Mouse (Mus musculus) MN1 (cell line): Measurements from ENCODE around the gene Slc44a1.

Experiments
- DNase-seq: peaks from one replicate; pipeline ENCODE4 v3.0.0-alpha.2; 2016; ENCODE audit warnings: low spot score

The Slc44a1 gene

DNA sequence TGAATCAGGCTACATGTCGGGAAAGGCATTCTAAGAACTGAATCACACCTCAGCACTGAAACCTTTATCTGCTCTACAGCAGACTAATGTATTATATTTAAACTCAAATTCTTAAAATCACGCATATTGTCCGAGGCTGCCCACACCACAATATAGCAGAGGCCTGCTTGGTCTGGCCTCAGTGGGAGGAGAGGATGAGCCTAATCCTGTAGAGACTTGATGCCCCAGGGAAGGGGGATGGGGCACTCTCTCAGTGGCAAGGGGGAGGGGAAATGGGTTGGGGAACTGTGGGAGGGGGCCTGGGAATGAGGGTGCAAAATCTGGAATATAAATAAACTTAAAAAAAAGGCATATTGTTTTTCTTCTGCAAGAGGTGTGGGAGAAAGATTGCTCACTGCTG is 177.8 kb downstream of the Slc44a1 start:
- DNase-seq: no peak

DNA sequence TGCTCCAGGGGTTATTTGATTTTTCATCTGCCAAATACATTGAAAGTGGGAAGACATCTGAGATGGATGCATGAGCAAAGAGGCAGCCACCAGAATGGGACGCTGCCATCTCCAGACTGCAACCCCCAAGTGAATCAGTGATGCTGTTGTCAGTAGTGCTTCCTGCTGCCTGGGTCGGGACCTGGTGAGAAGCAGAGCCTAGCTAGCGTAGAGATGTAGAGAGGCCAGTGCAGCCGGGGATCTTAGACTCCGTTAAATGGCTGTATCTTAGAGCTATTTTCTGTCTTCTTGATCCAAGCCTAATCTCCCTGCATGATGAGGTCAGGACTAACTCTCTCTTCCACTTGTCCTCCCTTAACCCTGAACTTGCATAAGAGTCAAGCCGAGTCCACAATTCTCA is 179.9 kb downstream of the Slc44a1 start:
- no peak for DNase-seq

DNA sequence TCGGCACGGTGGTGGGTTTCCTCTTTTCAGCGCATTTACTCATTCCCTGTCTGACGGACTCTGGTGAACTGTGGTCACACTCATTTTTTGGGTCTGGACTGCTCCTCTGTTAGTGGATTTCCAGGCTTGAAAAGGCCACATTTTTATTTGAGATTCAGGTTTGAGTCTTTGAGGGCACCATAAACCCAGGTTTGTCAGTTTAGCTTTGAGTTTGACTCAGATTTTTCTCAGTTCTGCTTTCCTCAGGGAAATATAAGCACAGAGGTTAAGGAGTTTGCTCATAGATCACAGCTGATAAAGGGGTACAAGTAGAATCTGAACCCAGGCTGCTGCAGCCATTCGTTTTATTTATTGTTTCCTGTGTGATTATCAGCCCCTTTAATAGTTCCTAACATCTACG is 180.9 kb downstream of the Slc44a1 start:
- DNase-seq: no peak

DNA sequence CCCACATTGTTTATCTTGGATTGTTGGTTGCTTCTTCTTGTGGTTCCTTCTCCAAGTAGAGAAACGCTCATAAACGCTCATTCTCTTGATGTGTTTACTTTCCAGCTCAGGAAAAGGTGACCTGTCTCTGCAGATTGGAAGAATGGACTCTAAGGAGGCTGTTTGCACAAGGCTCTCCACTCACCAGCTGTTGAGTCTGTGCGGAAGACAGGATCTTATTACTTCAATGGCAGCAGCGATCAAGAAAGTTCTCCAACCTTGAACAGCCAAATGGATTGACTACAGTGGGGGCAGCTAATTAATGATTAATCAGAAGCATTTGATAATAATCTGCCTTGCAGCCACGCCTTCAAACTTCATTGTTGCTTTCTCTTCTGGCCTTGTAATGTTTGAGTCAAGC is 181.3 kb downstream of the Slc44a1 start:
- DNase-seq: no peak

DNA sequence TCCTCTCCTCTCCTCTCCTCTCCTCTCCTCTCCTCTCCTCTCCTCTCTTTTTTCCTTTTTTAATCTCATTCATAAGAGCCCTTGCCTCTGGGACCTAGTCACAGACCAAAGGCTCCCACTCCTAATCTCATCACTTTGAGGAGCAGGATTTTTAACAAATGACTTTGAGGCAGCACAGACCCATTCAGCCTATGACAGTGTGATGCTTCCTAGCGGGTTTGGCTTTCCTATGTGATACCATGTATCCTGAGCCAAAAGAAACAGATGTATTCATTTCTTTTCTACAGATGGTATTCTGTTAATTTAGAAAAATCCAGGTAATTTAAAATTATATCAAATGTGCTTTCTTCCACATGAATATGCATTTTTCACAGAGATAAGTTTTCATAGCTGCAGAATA is 183.5 kb downstream of the Slc44a1 start:
- no peak for DNase-seq

DNA sequence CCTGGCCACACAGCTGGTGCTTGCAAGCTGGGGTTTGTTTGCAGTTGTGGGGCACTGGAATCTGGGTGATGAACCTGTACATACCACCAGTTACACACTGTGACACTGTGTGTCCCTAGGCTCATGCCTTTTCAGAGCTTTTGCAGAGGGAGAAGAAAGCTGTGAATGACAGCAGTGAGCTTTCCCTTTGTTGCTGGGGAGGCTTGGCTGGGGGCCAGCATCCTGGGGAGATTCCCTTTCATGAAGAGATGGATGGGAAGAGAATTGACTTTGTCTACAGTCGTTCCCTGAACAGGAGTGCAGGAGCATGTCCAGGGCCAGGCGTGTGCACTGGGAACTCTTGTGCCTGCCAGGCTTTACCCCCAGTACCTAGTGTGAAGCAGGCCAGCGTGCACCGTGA is 184.6 kb downstream of the Slc44a1 start:
- DNase-seq: no peak

DNA sequence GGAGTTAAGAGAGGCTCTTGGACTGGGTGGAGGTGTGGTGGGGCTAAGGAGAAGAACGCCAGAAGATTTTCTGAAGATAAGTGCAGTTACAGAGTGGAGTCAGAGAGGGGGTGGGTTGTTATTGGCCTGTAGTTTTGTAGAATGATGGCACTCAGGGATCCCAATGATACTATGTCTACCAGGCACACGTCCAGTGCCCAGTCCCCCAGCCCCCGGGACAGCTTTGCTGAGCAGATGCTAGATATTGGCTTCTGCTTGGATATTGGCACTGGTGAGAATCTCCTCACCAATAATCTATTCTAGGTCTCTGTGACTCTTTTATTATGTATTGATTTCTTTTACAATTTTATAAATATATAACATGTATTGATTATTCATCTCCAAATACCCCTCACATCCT is 185.1 kb downstream of the Slc44a1 start:
- DNase-seq: no peak

DNA sequence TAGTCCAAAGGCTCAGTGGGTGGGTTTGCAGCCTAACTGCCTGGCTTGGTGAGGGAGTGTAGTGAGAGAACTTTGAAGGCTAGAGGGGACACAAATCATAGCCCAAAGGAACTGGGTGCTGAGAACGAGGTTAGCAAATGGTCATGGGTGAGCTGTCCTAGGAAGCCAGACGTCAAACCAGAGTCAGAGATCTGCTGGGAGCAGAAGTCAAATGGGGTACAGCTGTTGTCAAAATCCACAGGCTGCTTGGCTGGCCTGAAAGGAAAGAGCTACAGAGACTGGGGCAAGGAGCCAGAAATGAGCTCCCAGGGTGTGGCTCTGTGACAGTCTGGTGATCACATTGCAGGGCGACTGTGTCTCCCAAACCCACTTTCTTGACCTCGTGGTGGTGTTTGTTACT is 188.7 kb downstream of the Slc44a1 start:
- peak; percentile 35 for DNase-seq

DNA sequence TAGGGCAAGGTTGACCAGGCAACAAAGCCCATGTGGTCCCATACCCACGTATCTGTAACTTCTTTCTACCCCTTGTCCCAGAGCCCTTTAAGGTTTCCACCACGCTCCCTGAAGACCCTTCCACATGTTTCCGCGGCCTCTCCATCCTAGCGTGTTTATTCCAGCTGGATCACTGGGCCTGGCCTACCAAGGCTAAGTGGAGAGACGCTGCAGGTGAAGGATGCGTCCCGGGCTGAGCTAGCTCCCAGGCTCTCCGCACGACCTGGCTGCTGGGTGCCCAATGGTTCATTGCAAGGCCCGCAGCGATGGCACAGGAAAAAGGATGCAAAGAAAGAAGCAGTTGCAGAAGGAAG is 190.7 kb downstream of the Slc44a1 start:
- DNase-seq: no peak

DNA sequence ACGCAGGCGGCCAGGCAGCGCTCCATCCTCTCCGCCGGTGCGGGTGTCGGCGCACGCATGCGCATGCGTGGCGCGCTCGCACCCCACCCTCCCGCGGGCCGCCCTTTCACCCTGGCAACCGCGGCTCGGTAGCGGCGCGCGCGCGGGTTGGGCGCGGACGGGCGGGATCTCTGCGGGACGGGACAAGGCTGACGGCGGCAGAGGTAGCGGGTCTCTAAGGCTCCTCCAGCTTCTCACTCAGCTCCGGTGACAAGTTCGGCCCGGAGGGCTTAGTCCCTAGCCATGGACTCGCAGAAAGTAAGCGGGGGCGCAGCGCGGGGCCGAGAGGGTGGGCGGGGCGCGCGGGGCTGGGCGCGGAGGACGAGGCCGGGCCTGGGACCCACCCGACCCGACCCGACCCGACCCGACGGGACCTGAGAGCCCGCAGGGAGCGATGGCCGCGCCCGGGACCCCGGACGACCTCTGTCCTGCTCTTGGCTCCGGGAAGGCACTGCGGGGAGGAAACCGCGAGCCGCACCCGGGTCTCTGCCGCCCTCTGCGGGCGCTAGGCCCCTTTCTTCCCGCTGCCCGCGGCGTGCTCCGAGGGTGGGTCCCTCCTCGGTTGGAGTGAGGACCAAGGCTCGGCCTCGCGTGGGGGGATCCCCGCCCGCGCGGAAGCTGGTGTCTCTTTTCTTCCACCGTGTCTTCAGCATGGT is 191.2 kb downstream of the Slc44a1 start, which contains the start of gene Fsd1l:
Fsd1l (plus strand) TSS at position 156 of the 695 bp plus-strand sequence.
- DNase-seq: peak; percentile 85

DNA sequence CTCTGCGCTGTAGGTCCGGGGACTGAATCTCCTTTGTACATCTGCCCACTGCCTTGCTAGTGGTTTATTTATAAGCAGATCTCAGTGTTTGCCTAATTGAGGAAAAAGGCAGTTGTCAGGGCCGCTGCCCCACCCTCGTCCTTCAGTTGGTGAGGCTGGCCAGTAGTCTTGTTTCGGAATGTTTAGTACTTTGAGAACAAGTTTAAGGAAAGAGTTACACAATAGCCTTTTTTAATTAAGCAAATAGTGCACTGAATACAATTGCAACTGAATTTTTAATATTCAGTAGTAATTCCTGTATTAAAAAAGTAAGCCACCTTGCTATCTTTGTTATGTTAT is 191.8 kb downstream of the Slc44a1 start:
- no peak for DNase-seq

DNA sequence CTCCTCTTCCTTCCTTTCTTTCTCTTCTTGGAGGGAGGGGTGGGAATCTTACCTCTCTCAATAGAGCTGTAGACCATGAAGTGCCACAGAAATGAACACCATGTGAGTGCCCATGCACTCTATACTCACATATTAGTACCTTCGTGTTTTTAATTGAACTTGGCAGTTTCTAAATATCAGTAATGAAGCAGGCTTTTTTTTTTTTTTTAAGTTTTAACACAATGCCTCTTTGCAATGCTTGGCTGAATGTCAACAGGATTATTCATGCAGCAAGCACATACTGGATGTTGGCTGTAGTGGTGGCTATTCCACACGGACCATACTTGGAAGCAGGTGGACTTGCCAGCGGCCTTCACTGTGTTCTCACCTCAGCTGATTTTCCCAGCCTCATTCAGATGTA is 195.1 kb downstream of the Slc44a1 start:
- DNase-seq: no peak

DNA sequence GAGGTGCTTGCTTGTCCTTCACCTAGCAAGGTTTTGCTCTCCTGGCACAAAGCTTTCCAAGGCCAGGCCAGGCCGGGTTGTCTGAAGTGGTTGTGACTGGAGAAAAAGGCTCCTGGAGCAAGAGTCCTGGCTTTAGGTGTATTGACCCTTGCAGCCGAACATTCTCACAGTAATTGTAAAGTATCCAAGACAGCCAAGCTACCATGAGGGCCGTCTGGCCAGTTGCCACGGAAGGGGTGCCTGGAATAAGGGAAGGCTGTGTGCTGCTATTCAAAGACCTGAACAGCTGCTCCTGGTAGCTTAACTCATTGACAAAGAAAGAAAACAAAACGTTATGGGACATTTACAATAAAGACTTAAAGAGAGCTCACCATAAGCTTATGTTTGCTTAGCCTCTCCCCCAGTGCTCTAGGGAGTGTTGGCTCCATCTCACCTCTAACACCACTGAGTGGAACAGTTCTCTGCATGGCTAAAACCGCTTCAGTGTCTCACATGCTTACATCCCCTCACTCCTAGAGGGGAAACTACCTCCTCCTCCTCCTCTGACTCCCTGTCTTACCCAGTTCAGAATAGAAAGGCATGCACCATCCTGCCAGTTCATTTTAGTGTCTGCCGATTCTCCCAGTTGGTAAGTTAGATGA is 197.2 kb downstream of the Slc44a1 start:
- DNase-seq: no peak

DNA sequence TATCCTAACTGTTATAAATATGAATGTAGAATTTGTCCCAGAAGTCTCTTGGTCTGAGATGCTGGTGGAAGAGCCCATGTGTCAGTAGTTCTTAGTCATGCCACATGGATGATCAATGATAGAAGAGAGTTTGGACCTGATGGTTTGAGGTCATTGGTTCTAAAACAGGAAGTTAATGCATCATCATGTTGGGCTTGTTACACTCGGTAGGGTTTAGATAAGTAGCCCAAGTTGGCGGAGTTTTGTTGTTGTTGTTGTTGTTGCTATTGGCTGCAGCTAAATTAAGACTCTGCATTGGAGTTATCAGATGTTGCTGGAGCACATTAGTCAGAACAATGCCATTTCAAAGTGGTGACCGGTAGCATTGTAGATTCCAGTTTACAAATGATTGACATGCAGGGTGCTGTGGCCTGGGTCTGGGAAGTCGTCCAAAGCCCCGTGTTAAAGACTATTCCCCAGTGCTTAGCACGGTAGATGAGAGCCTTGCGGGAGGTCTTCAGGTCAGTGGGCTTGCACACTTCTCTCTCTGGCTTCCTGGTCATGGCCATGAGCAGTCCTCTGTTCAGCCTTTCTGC is 198.4 kb downstream of the Slc44a1 start:
- DNase-seq: no peak

DNA sequence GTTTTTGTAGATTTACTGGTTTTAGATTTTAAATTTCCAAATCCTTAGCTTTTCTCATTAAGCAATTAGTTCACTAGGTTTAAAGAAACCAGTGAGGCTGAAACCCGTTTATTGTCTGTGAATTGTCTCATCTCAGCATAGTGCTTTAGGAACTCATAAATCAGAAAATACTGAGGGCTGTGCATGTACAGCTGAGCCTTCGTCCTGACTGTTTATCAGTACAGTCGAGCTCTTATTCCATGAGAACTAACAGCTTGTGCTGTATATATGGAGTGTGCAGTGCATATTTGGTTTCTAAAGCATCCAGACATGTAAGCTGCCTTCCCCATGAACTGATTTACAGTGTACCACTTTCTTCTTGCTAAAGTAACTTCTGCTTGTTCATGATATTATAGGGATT is 217.8 kb downstream of the Slc44a1 start:
- no peak for DNase-seq

DNA sequence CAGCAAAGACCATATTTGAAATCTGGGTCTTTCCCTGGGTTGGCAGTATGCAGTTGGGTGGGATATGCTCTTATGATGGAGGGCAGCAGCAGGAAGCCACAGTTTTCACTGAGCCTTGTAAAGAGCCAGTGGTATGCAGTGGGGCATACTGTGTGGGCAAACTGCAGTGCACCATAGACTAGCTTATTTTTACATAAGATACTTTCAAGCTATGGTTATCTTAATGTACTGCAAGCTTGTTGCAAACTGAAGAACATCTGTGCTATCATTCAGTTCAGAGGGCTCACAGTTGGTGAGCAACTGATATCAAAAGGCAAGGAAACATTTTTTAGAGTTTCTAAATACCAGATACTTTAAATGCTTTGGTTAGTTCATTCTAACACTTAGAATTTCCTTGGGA is 220.5 kb downstream of the Slc44a1 start:
- no peak for DNase-seq
